Mouse (Mus musculus): ENCODE data around the gene Pkm. TPM values are rescaled to one million over a fixed set of nuclear protein-coding genes. Genes with fewer than 3 reads are reported as not detected.

Pkm gene
- 1,075 and 1,145 TPM in 2 replicates for polyA plus RNA-seq (2015; fragmentation: Nextera tagmentation; extraction: Ambion mirVana)

DNA sequence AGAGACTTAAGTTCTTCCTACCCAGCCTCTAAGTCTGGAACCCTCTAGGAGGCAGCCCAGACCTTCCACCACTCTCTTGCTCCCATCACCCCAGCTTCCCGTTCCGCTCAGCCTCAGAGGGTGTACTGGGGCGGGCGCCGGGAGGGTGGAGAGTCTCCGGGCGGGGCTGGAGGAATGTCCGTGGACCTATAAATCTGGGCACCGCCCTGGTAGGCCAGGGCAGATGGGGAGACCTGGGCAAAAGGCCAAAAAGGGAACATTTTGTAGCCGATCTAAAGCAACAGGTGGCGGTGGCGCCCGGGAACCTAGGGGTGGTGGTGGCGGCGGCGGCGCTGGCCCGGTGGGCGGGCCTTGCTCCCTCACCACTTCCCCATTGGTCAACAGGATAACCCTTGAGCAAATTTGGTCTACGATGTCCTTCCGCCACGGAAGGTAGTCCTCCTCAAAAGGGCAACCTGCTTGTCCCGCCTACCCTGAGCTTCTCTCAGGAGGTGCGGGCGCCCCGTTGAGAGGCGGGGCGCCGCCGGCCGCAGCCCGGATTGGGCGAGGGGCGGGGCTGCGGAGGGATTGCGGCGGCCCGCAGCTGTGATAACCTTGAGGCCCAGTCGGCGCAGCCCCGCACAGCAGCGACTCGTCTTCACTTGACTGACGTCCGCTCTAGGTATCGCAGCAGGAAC lies at the start of gene Pkm:
Gene Pkm, plus strand, starts transcription at position 411 of the 677 bp plus-strand sequence.
- peak within 1 kb of the TSS; percentile 70 for H3K9ac ChIP-seq
- H3K4me3 ChIP-seq: peak within 1 kb of the TSS; percentile 57
- H3K9me3 ChIP-seq: no peaks in the 10 kb centered on the region
- H3K27ac ChIP-seq: peak within 1 kb of the TSS; percentile 97
- H3K4me2 ChIP-seq: peak within 1 kb of the TSS; percentile 85
- under 1% methylated on average over 46 of the region's 46 CpGs for WGBS
- H3K27me3 ChIP-seq (replicated peaks): no peaks in the 10 kb centered on the region
- peaks cover 47% of the 10 kb centered on the region for H3K4me1 ChIP-seq
- H3K36me3 ChIP-seq (replicated peaks): 0 out of 2 replicates have a peak, but pooled peaks cover 4% of the 10 kb centered on the region
- peak; percentile 93 for ATAC-seq (replicated peaks)

DNA sequence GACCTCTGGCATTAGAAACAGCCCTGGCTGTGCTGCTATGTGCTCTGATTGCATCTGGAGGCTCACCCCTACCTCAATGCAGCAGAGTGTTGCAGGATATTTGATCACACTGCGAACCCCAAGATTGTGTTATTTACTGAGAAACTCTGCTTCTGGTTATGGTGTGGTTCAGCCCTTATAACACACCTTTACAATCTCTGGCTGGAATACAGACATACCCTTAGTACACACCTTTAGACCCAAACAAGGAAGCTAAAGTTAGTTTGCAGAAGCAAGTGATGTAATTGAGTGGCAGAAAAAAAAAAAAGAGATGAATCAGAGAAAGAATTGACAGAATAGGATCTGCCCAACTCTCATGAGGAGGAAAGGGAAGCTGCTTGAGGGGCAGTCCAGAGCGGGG lies 45.2 kb upstream of the Pkm start:
- no peaks in the 10 kb centered on the region for H3K27me3 ChIP-seq (replicated peaks)
- H3K4me3 ChIP-seq: no peak overlapping the region
- WGBS: 92% methylated on average over 2 of the region's 2 CpGs
- no peaks in the 10 kb centered on the region for H3K4me1 ChIP-seq
- no peak overlapping the region for H3K4me2 ChIP-seq
- H3K9me3 ChIP-seq: no peaks in the 10 kb centered on the region
- H3K36me3 ChIP-seq (replicated peaks): 0 out of 2 replicates have a peak, but pooled peaks cover under 1% of the 10 kb centered on the region
- H3K9ac ChIP-seq: no peak overlapping the region
- no peak for ATAC-seq (replicated peaks)
- no peak overlapping the region for H3K27ac ChIP-seq

DNA sequence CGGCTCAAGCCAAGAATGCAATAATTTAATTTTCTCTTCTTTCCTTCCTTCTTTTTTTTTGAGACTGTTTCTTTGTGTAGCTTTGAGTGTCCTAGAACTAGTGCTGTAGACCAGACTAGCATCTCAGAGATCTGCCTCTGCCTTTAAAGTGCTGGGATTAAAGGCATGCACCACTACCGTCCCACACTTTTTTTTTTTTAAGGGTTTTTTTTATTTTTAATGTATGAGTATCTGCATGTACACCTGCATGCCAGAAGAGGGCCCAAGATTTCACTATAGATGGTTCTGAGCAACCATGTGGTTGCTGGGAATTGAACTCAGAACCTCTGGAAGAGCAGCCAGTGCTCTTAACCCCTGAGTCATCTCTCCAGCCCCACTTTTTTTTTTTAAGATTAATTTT lies 40.4 kb upstream of the Pkm start:
- no peak overlapping the region for H3K9ac ChIP-seq
- H3K36me3 ChIP-seq (replicated peaks): no peaks in the 10 kb centered on the region
- no peak overlapping the region for H3K27ac ChIP-seq
- no peaks in the 10 kb centered on the region for H3K27me3 ChIP-seq (replicated peaks)
- H3K4me1 ChIP-seq: peaks cover 34% of the 10 kb centered on the region
- H3K4me3 ChIP-seq: no peak overlapping the region
- no peak for ATAC-seq (replicated peaks)
- 76% methylated on average over 2 of the region's 2 CpGs for WGBS
- no peaks in the 10 kb centered on the region for H3K9me3 ChIP-seq
- no peak overlapping the region for H3K4me2 ChIP-seq

DNA sequence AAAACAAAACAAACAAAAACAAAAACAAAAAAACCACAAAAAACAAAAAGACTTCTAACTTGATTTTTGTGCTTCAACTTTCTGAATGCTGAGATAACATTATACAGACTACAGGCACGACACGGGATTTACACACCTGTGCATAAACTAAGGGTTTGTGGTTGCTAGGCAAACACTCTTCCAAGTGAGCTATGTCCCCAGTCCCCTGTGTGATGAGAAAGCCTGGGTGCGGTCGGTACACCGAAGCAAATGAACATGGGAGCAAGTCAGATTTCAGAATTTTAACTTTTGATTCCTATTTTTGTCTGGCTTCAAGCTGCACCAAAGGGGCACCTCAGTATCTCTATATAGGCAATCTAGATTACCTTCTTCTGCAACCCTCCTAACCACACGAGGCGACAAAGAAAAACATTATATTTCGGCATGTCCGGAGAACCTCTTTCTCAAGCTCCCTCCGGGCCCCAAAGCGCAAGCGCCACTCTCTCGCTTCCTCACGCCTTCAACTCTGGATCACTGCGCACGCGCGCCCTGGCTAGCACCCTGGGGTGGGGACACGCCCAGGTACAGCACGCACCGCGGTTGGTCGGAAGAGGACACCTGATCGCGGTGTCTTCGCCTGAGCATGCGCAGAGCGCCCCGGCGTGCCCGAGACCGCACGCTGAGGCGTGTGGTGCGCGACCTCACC lies 39.4 kb upstream of the Pkm start, which contains the start of gene Parp6:
Gene Parp6, plus strand, starts transcription at position 663 of the 685 bp plus-strand sequence.
- Histone ChIP-seq H3K36me3 (replicated peaks) (no peaks in the 10 kb centered on the region), H3K4me1 (peaks cover 34% of the 10 kb centered on the region), H3K27me3 (replicated peaks) (no peaks in the 10 kb centered on the region), H3K4me3 (peak within 1 kb of the TSS; percentile 92), H3K9me3 (no peaks in the 10 kb centered on the region), H3K4me2 (peak within 1 kb of the TSS; percentile 76), H3K9ac (peak within 1 kb of the TSS; percentile 92), H3K27ac (peak within 1 kb of the TSS; percentile 92)
- peak; percentile 97 for ATAC-seq (replicated peaks)
- WGBS: 1% methylated on average over 36 of the region's 36 CpGs

DNA sequence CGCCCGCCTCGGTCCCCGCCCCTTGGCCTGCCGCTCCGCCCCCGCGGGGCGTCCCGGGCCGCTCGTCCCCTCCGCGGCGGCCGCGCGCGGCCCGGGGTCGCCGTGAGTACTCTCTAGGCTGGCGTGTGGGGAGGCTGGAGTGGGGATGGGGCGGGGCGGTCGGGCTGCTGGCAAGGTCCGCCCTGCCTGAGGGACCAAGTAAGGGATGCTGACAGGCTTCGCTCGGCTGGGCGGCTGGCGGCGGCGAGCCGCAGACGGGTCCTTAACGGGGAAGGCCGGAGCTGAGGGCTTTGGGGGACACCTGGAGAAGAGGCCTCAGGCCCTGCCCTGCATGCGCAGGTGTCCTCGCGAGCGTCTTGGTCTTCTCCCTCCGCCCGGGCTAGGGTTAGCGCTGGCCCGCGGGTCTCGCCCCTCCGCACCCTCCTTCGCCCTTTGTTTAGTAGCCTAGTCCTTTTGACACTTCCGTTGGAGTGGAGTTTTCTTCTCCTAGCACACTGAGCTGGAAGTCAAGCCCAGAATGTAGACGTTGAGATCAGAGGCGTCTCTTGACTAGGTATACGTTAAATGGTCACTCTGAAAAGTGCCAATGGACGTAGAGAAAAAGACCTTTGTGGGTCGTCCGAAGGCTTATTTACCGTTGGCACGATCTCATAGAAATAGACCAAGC lies 38.7 kb upstream of the Pkm start:
- no peaks in the 10 kb centered on the region for H3K9me3 ChIP-seq
- peaks cover under 1% of the 10 kb centered on the region for H3K36me3 ChIP-seq (replicated peaks)
- under 1% methylated on average over 58 of the region's 58 CpGs for WGBS
- H3K4me2 ChIP-seq: peak overlapping the region; percentile 76
- peak overlapping the region; percentile 92 for H3K27ac ChIP-seq
- H3K4me1 ChIP-seq: peaks cover 34% of the 10 kb centered on the region
- H3K9ac ChIP-seq: peak overlapping the region; percentile 92
- H3K27me3 ChIP-seq (replicated peaks): no peaks in the 10 kb centered on the region
- ATAC-seq (replicated peaks): peak; percentile 91
- peak overlapping the region; percentile 92 for H3K4me3 ChIP-seq

DNA sequence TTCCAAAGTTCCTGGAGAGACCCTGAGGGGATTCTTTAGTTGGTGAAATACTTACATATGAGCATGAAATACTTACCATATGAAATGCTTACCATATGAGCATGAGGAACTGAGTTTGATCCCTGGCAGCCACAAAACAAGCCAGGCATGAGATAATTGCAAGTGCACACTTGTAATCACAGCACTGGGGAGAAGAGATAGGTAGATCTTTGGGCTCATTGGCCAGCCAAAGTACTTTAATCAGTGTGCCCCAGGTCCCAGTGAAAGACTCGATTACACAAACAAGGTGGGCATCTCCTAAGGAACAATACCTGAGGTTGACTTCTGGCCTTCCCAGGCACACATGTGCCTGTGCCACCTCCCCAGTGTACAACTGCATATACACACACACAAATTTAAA lies 17.8 kb upstream of the Pkm start:
- Histone ChIP-seq H3K27me3 (replicated peaks) (no peaks in the 10 kb centered on the region), H3K4me3 (no peak overlapping the region), H3K9ac (no peak overlapping the region), H3K4me1 (no peaks in the 10 kb centered on the region), H3K9me3 (no peaks in the 10 kb centered on the region), H3K36me3 (replicated peaks) (peaks cover 58% of the 10 kb centered on the region), H3K27ac (no peak overlapping the region), H3K4me2 (no peak overlapping the region)
- no peak for ATAC-seq (replicated peaks)
- 94% methylated on average over 1 of the region's 1 CpGs for WGBS

DNA sequence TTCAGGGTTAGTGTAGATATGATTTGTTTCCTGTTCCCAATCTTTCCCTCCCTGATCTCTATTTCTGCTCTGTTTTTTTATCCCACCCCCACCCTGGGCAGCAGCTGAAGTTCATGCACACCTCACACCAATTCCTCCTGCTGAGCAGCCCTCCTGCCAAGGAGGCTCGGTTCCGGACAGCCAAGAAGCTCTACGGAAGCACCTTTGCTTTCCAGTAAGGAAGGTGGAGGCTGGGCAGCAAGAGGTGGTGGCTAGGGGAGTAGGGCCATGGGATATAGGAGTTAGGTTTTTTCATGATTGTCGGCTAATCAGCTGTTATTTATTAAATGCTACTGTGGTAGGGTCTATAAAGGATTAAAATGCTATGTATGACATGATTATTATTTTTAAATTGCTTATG lies 16.2 kb upstream of the Pkm start:
- H3K4me1 ChIP-seq: no peaks in the 10 kb centered on the region
- H3K9me3 ChIP-seq: no peaks in the 10 kb centered on the region
- H3K4me2 ChIP-seq: no peak overlapping the region
- H3K27me3 ChIP-seq (replicated peaks): no peaks in the 10 kb centered on the region
- no peak overlapping the region for H3K4me3 ChIP-seq
- H3K9ac ChIP-seq: no peak overlapping the region
- H3K27ac ChIP-seq: no peak overlapping the region
- 91% methylated on average over 4 of the region's 4 CpGs for WGBS
- peaks cover 56% of the 10 kb centered on the region for H3K36me3 ChIP-seq (replicated peaks)
- no peak for ATAC-seq (replicated peaks)

DNA sequence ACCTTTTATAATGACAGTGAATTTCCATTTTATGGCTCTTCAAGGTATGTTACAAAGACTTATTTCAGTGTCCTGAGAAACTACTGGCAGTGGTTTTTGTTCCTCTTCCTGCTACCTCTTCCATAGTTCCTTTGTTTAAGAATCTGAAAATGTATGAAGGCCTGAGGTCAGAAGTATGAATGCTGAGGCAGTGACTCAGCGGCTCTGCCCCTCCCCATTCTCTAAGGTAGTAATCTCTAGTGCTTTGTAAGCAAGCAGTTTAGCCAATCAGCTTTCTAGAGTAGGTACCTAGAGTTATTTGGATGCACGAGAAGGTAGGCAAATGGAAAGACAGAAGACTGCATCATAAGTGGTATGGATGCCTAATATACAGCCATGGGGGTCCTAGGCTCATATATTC lies 14.8 kb upstream of the Pkm start:
- H3K4me3 ChIP-seq: no peak overlapping the region
- H3K4me1 ChIP-seq: no peaks in the 10 kb centered on the region
- no peak overlapping the region for H3K4me2 ChIP-seq
- peaks cover 53% of the 10 kb centered on the region for H3K36me3 ChIP-seq (replicated peaks)
- no peak for ATAC-seq (replicated peaks)
- H3K27ac ChIP-seq: no peak overlapping the region
- H3K9me3 ChIP-seq: no peaks in the 10 kb centered on the region
- H3K27me3 ChIP-seq (replicated peaks): no peaks in the 10 kb centered on the region
- no peak overlapping the region for H3K9ac ChIP-seq
- WGBS: 90% methylated on average over 2 of the region's 2 CpGs

DNA sequence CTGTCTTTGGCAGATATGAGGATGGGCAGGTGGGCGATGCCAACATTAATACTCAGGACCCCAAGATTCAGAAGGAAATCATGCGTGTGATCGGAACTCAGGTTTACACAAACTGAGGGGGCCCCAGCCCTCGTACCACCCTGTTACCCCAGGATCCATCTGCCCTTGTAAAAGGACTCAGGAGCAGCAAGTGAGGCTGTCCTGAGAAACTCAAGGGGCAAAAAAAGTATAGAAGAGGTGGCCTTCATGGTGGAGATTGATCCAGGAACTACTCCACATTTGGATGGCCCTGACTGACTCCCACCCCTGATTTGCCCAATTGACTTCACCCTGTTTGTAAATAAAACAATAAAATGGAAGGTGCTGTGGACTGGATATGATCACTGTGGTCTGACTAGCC lies 6.3 kb upstream of the Pkm start:
- Histone ChIP-seq H3K9ac (no peak overlapping the region), H3K27me3 (replicated peaks) (no peaks in the 10 kb centered on the region), H3K4me2 (no peak overlapping the region), H3K4me3 (no peak overlapping the region), H3K9me3 (no peaks in the 10 kb centered on the region), H3K27ac (no peak overlapping the region), H3K36me3 (replicated peaks) (peaks cover 29% of the 10 kb centered on the region; the same call in 1 of the 2 replicates), H3K4me1 (no peaks in the 10 kb centered on the region)
- WGBS: 99% methylated on average over 4 of the region's 4 CpGs
- no peak for ATAC-seq (replicated peaks)

DNA sequence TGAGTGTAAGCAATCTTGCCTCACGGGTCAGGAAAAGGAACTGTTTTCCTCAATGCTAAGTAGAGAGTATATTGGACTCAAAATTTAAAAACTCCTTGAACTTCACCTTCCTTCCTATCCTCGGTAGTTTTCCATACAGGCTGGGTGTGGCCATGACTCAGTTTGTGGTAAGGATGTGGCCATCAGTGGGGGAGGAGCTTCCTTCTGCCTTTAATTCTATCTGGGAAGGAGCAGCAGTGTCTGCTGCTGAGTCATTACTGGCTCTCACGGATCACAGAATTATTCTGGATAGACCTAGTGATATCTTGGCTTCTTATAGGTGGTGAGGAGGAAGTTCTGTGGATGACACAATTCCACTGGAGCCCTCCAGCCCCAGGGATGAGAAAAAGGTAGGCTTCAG lies 2.8 kb upstream of the Pkm start:
- no peak overlapping the region for H3K4me3 ChIP-seq
- H3K36me3 ChIP-seq (replicated peaks): peaks cover 16% of the 10 kb centered on the region; the same call in 1 of the 2 replicates
- no peak for ATAC-seq (replicated peaks)
- peaks cover 20% of the 10 kb centered on the region for H3K4me1 ChIP-seq
- H3K27ac ChIP-seq: no peak overlapping the region
- 34% methylated on average over 3 of the region's 3 CpGs for WGBS
- no peaks in the 10 kb centered on the region for H3K9me3 ChIP-seq
- no peaks in the 10 kb centered on the region for H3K27me3 ChIP-seq (replicated peaks)
- no peak overlapping the region for H3K4me2 ChIP-seq
- H3K9ac ChIP-seq: no peak overlapping the region

DNA sequence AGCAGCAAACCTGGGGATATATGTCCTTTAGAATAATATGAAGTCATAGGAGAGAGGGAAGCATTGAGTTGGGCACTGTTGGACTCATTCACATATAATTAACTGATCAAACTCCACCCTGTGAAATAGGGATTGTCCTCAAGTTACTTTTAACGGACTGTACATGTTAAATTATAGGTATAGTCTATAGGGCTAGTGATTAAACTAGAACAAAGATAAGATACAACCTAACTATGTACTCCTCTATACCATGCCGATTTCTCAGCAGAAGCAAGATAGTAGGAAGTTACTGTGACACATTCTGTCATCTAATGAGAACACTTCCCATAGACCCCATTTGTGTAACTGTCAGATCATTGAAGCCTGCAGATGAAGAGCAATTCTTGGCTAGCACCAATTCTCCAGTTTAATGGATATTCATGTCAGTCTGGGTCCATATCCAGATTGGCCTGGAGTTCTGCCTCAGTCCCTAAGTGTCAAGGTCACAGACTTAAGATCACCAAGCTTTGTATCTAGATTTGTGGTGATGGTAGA lies 1.7 kb upstream of the Pkm start:
- no peaks in the 10 kb centered on the region for H3K27me3 ChIP-seq (replicated peaks)
- WGBS: 93% methylated on average over 2 of the region's 2 CpGs
- H3K9ac ChIP-seq: no peak overlapping the region
- H3K4me1 ChIP-seq: peaks cover 31% of the 10 kb centered on the region
- no peak for ATAC-seq (replicated peaks)
- no peak overlapping the region for H3K4me2 ChIP-seq
- H3K27ac ChIP-seq: no peak overlapping the region
- no peaks in the 10 kb centered on the region for H3K9me3 ChIP-seq
- H3K36me3 ChIP-seq (replicated peaks): peaks cover 13% of the 10 kb centered on the region; the same call in 1 of the 2 replicates
- no peak overlapping the region for H3K4me3 ChIP-seq
